Mouse (Mus musculus): Measurements from ENCODE around the gene Btbd35f29. TPM values are rescaled to one million over a fixed set of nuclear protein-coding genes. Genes with fewer than 3 reads are reported as not detected.
"Not testable (repeated sequence)": the region's sequence is repeated elsewhere in the genome, so short reads cannot be mapped to it uniquely, and the experiment has no call there.

Btbd35f29 gene
- not detected in 2 replicates for polyA plus RNA-seq (2014; fragmentation: Nextera tagmentation; extraction: Ambion mirVana)

- not testable (repeated sequence) for ATAC-seq (ENCODE audit: low FRiP score); DNase-seq (ENCODE audit: low spot score); H3K36me3 ChIP-seq (ENCODE audit: control insufficient read depth, insufficient read depth, low read length); H3K27me3 ChIP-seq (ENCODE audit: control insufficient read depth, insufficient read depth, low read length); H3K4me1 ChIP-seq (replicated peaks; ENCODE audit: control insufficient read depth, insufficient read depth, low read length); H3K4me3 ChIP-seq (ENCODE audit: low read depth, low read length); H3K9ac ChIP-seq (ENCODE audit: low read depth, low read length); H3K9me3 ChIP-seq (ENCODE audit: control insufficient read depth, low read length); H3K27ac ChIP-seq (ENCODE audit: low read depth, low read length); H3K4me2 ChIP-seq (replicated peaks; ENCODE audit: low read depth, low read length)
- WGBS: no CpG with 5 or more reads among the region's 4 CpGs
Measured at GRCm38 (mm10) chrX:31117374-31117773, at the start of gene Btbd35f29. Gene Btbd35f29, plus strand, starts transcription at chrX:31117674.

- not testable (repeated sequence) for H3K4me3 ChIP-seq (ENCODE audit: low read depth, low read length); H3K27me3 ChIP-seq (ENCODE audit: control insufficient read depth, insufficient read depth, low read length); H3K9ac ChIP-seq (ENCODE audit: low read depth, low read length); H3K9me3 ChIP-seq (ENCODE audit: control insufficient read depth, low read length); H3K4me1 ChIP-seq (replicated peaks; ENCODE audit: control insufficient read depth, insufficient read depth, low read length); ATAC-seq (ENCODE audit: low FRiP score); H3K4me2 ChIP-seq (replicated peaks; ENCODE audit: low read depth, low read length); DNase-seq (ENCODE audit: low spot score); H3K36me3 ChIP-seq (ENCODE audit: control insufficient read depth, insufficient read depth, low read length); H3K27ac ChIP-seq (ENCODE audit: low read depth, low read length)
- 77% methylated on average over 2 of the region's 2 CpGs for WGBS
Measured at GRCm38 (mm10) chrX:31141416-31141815, 23.9 kb downstream of the Btbd35f29 start.

- not testable (repeated sequence) for H3K27me3 ChIP-seq (ENCODE audit: control insufficient read depth, insufficient read depth, low read length); H3K9ac ChIP-seq (ENCODE audit: low read depth, low read length); ATAC-seq (ENCODE audit: low FRiP score); H3K4me2 ChIP-seq (replicated peaks; ENCODE audit: low read depth, low read length); H3K9me3 ChIP-seq (ENCODE audit: control insufficient read depth, low read length); DNase-seq (ENCODE audit: low spot score); H3K4me1 ChIP-seq (replicated peaks; ENCODE audit: control insufficient read depth, insufficient read depth, low read length); H3K27ac ChIP-seq (ENCODE audit: low read depth, low read length); H3K4me3 ChIP-seq (ENCODE audit: low read depth, low read length); H3K36me3 ChIP-seq (ENCODE audit: control insufficient read depth, insufficient read depth, low read length)
Measured at GRCm38 (mm10) chrX:31145144-31145543, 27.7 kb downstream of the Btbd35f29 start.

- ATAC-seq (ENCODE audit: low FRiP score); H3K4me3 ChIP-seq (ENCODE audit: low read depth, low read length): not testable (repeated sequence)
Measured at GRCm38 (mm10) chrX:31145835-31146234, 28.4 kb downstream of the Btbd35f29 start.

GRCm38 (mm10) chrX:31158534-31159085 lies 41.1 kb downstream of the Btbd35f29 start:
- WGBS: 81% methylated on average over 2 of the region's 2 CpGs
- H3K4me1 ChIP-seq (replicated peaks; ENCODE audit: control insufficient read depth, insufficient read depth, low read length); ATAC-seq (ENCODE audit: low FRiP score): not testable (repeated sequence)

More at GRCm38 (mm10) chrX:31145835-31146234, 28.4 kb downstream of the Btbd35f29 start:
- H3K9ac ChIP-seq (ENCODE audit: low read depth, low read length); H3K4me1 ChIP-seq (replicated peaks; ENCODE audit: control insufficient read depth, insufficient read depth, low read length); H3K9me3 ChIP-seq (ENCODE audit: control insufficient read depth, low read length); H3K27me3 ChIP-seq (ENCODE audit: control insufficient read depth, insufficient read depth, low read length); DNase-seq (ENCODE audit: low spot score); H3K36me3 ChIP-seq (ENCODE audit: control insufficient read depth, insufficient read depth, low read length); H3K4me2 ChIP-seq (replicated peaks; ENCODE audit: low read depth, low read length); H3K27ac ChIP-seq (ENCODE audit: low read depth, low read length): not testable (repeated sequence)
- 77% methylated on average over 1 of the region's 1 CpGs for WGBS

GRCm38 (mm10) chrX:31159450-31160322 lies 42.2 kb downstream of the Btbd35f29 start:
- DNase-seq (ENCODE audit: low spot score); H3K27me3 ChIP-seq (ENCODE audit: control insufficient read depth, insufficient read depth, low read length); H3K9ac ChIP-seq (ENCODE audit: low read depth, low read length); ATAC-seq (ENCODE audit: low FRiP score); H3K4me2 ChIP-seq (replicated peaks; ENCODE audit: low read depth, low read length); H3K4me1 ChIP-seq (replicated peaks; ENCODE audit: control insufficient read depth, insufficient read depth, low read length); H3K4me3 ChIP-seq (ENCODE audit: low read depth, low read length); H3K27ac ChIP-seq (ENCODE audit: low read depth, low read length); H3K36me3 ChIP-seq (ENCODE audit: control insufficient read depth, insufficient read depth, low read length): not testable (repeated sequence)
- 72% methylated on average over 2 of the region's 2 CpGs for whole genome bisulfite sequencing
- peaks cover 22% of the 10 kb centered on the region for H3K9me3 ChIP-seq (ENCODE audit: control insufficient read depth, low read length)

More at GRCm38 (mm10) chrX:31158534-31159085, 41.1 kb downstream of the Btbd35f29 start:
- H3K36me3 ChIP-seq (ENCODE audit: control insufficient read depth, insufficient read depth, low read length); H3K27ac ChIP-seq (ENCODE audit: low read depth, low read length); DNase-seq (ENCODE audit: low spot score); H3K4me2 ChIP-seq (replicated peaks; ENCODE audit: low read depth, low read length); H3K9ac ChIP-seq (ENCODE audit: low read depth, low read length); H3K4me3 ChIP-seq (ENCODE audit: low read depth, low read length); H3K27me3 ChIP-seq (ENCODE audit: control insufficient read depth, insufficient read depth, low read length): not testable (repeated sequence)
- H3K9me3 ChIP-seq (ENCODE audit: control insufficient read depth, low read length): peaks cover 18% of the 10 kb centered on the region

- not testable (repeated sequence) for H3K4me3 ChIP-seq (ENCODE audit: low read depth, low read length); H3K36me3 ChIP-seq (ENCODE audit: control insufficient read depth, insufficient read depth, low read length); H3K27ac ChIP-seq (ENCODE audit: low read depth, low read length); H3K9ac ChIP-seq (ENCODE audit: low read depth, low read length); DNase-seq (ENCODE audit: low spot score); H3K4me1 ChIP-seq (replicated peaks; ENCODE audit: control insufficient read depth, insufficient read depth, low read length); H3K27me3 ChIP-seq (ENCODE audit: control insufficient read depth, insufficient read depth, low read length); ATAC-seq (ENCODE audit: low FRiP score); H3K4me2 ChIP-seq (replicated peaks; ENCODE audit: low read depth, low read length)
- peaks cover 22% of the 10 kb centered on the region for H3K9me3 ChIP-seq (ENCODE audit: control insufficient read depth, low read length)
- WGBS: 83% methylated on average over 4 of the region's 4 CpGs
Measured at GRCm38 (mm10) chrX:31160554-31160953, 43.1 kb downstream of the Btbd35f29 start.

GRCm38 (mm10) chrX:31162638-31163037 lies 45.2 kb downstream of the Btbd35f29 start:
- not testable (repeated sequence) for H3K4me3 ChIP-seq (ENCODE audit: low read depth, low read length); H3K36me3 ChIP-seq (ENCODE audit: control insufficient read depth, insufficient read depth, low read length); H3K4me1 ChIP-seq (replicated peaks; ENCODE audit: control insufficient read depth, insufficient read depth, low read length); H3K4me2 ChIP-seq (replicated peaks; ENCODE audit: low read depth, low read length); ATAC-seq (ENCODE audit: low FRiP score); H3K9ac ChIP-seq (ENCODE audit: low read depth, low read length); DNase-seq (ENCODE audit: low spot score); H3K27me3 ChIP-seq (ENCODE audit: control insufficient read depth, insufficient read depth, low read length); H3K27ac ChIP-seq (ENCODE audit: low read depth, low read length)
- peaks cover 22% of the 10 kb centered on the region for H3K9me3 ChIP-seq (ENCODE audit: control insufficient read depth, low read length)
- WGBS: 83% methylated on average over 3 of the region's 3 CpGs
